Mouse (Mus musculus) olfactory bulb, adult 2 months (tissue): ENCODE measurements at regions not wholly inside any gene's neighbourhood (a gene's known extent, or its start where the extent isn't known, plus 50 kb on each side); places are given as distances from the start of the nearest gene placed in this dataset.

ENCODE experiments used
- CTCF ChIP-seq: fragments of 200-500 bp; IDR thresholded peaks from 2 replicates; pipeline ENCODE4 v1.5.1; 2012; ENCODE audit warnings: low read depth, mild to moderate bottlenecking, low read length, moderate library complexity; ENCODE audit not compliant: insufficient read depth
- POLR2A ChIP-seq: fragments of 200-500 bp; IDR thresholded peaks from 2 replicates; pipeline ENCODE4 v1.6.1; 2012; ENCODE audit warnings: mild to moderate bottlenecking, low read depth, low read length, moderate library complexity; ENCODE audit not compliant: insufficient read depth

DNA sequence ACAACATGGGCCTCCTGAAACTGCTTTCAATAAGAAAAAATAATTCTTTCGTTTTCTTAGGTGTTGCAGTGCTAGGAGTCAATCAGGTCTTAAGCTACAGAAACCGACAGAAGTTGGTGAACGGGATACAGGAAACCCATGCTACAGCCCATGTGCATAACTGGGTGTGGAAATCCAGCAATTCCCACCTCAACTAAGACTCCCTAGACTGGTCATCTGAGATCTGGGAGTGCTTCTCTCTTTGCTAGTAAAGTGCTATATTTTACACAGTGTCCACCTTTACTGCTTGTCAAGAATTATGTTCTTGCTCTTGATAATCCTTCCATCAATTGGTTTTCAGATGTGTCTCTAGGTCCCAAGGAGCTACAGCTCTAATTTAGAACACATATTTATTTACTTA is 166.4 kb upstream of the Zc3h12c start:
- TF ChIP-seq POLR2A (no peak), CTCF (no peak)
